Mouse (Mus musculus): ENCODE data around the gene Zfp706.

DNA sequence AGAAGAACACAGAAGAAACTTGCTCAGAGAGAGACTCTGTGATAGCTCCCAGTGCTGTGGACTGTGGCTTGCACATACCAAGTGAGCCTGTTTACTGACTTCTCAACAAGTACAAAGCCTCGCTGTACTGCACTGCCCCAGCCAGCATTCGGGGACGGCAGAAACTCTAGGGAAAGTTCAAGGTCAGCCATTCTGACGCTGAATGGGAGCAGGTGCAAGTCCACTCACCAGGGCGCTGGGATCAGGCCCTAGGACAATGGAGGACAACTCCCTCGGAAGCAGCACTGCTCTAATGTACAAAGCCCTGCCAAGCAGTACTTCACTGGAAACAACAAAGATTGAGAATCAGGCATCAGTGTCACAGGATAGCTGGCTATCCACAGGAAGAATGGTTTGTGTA, 16.2 kb downstream of the Zfp706 start:
- TF ChIP-seq CEBPB (IDR thresholded peaks at IDR 0.05; ENCODE audit: insufficient read depth, poor library complexity, severe bottlenecking) = no peak
- no peak for TF ChIP-seq TCF12 (IDR thresholded peaks at IDR 0.05; ENCODE audit: insufficient read depth, poor library complexity, severe bottlenecking)
- TF ChIP-seq MAX (IDR thresholded peaks at IDR 0.05; ENCODE audit: low read depth) = no peak
- no peak for TF ChIP-seq POLR2A (IDR thresholded peaks at IDR 0.05; ENCODE audit: insufficient read length, low read depth)

Measured in myocyte (in vitro differentiated cells).